Mouse (Mus musculus) MEL (cell line): Measurements from ENCODE around the gene Rdh5. TPM values are rescaled to one million over a fixed set of nuclear protein-coding genes. Genes with fewer than 3 reads are reported as not detected.

Experiments
- DNase-seq: peaks from one replicate; pipeline ENCODE4 v3.0.0; 2011; ENCODE audit warnings: low read depth, low spot score
- H3K27ac ChIP-seq: 2 replicates; pipeline ENCODE4 v1.5.1; 2012; ENCODE audit warnings: low read depth, mild to moderate bottlenecking, control low read depth, low read length, moderate library complexity; ENCODE audit not compliant: control insufficient read depth
- H3K27me3 ChIP-seq, 2 experiments: fragments of 150-350 bp in 1 of 2; sonication (generic) in 1 of 2; 2 replicates each; pipeline ENCODE4 v1.6.1; 2012; ENCODE audit warnings: low read length in 2 of 2, mild to moderate bottlenecking in 2 of 2, improper control_type of control experiment in 1 of 2, moderate library complexity in 1 of 2; ENCODE audit not compliant: insufficient read depth in 2 of 2, control insufficient read depth in 1 of 2
- H3K36me3 ChIP-seq, 2 experiments: 2 replicates each; pipeline ENCODE4 v1.6.1; 2012 to 2014; ENCODE audit warnings: low read length in 2 of 2, improper control_type of control experiment in 1 of 2, inconsistent platforms in 1 of 2, mild to moderate bottlenecking in 1 of 2; ENCODE audit not compliant: insufficient read depth in 2 of 2, control insufficient read depth in 1 of 2
- H3K4me1 ChIP-seq, 2 experiments: fragments of 150-350 bp in 1 of 2; sonication (generic) in 1 of 2; 2 replicates each; pipeline ENCODE4 v1.6.1; 2012; ENCODE audit warnings: low read length in 2 of 2, improper control_type of control experiment in 1 of 2, mild to moderate bottlenecking in 1 of 2; ENCODE audit not compliant: insufficient read depth in 2 of 2, control insufficient read depth in 1 of 2
- H3K4me3 ChIP-seq, 2 experiments: fragments of 150-350 bp in 1 of 2; sonication (generic) in 1 of 2; 2 replicates each; pipeline ENCODE4 v1.5.1; 2012; ENCODE audit warnings: low read depth in 2 of 2, low read length in 2 of 2, mild to moderate bottlenecking in 2 of 2, moderate library complexity in 2 of 2, control low read depth in 1 of 2, improper control_type of control experiment in 1 of 2; ENCODE audit not compliant: control insufficient read depth in 1 of 2, insufficient read depth in 1 of 2
- H3K79me2 ChIP-seq: 2 replicates; pipeline ENCODE4 v1.6.1; 2012; ENCODE audit warnings: mild to moderate bottlenecking, low read length, moderate library complexity; ENCODE audit not compliant: control insufficient read depth, poor library complexity, insufficient read depth
- H3K9ac ChIP-seq: 2 replicates; pipeline ENCODE4 v1.6.1; 2012; ENCODE audit warnings: low read depth, mild to moderate bottlenecking, control low read depth, low read length, moderate library complexity; ENCODE audit not compliant: control insufficient read depth, poor library complexity, severe bottlenecking
- H3K9me3 ChIP-seq: fragments of 150-350 bp; sonication (generic); replicated peaks from 2 replicates; pipeline ENCODE4 v1.6.1; 2012; ENCODE audit warnings: mild to moderate bottlenecking, low read length, improper control_type of control experiment, moderate library complexity; ENCODE audit not compliant: insufficient read depth
- CHD1 ChIP-seq: IDR thresholded peaks from 2 replicates; pipeline ENCODE4 v1.6.1; 2012; ENCODE audit warnings: low read depth, mild to moderate bottlenecking, inconsistent platforms, low read length, improper control_type of control experiment
- CTCF ChIP-seq, 3 experiments: IDR thresholded peaks in 2 of 3; conservative IDR thresholded peaks in 1 of 3; 2 replicates each; pipeline ENCODE4 v1.5.1; 2011 to 2012; ENCODE audit warnings: low read length in 3 of 3, low read depth in 2 of 3, mild to moderate bottlenecking in 2 of 3, improper control_type of control experiment in 1 of 3, inconsistent platforms in 1 of 3, mixed read lengths in 1 of 3, moderate library complexity in 1 of 3; ENCODE audit not compliant: control insufficient read depth in 1 of 3, insufficient read depth in 1 of 3, poor library complexity in 1 of 3, severe bottlenecking in 1 of 3
- E2F4 ChIP-seq: IDR thresholded peaks from 2 replicates; pipeline ENCODE4 v1.6.1; 2011; ENCODE audit warnings: low read depth, low read length, improper control_type of control experiment, borderline replicate concordance
- ELF1 ChIP-seq: IDR thresholded peaks from 2 replicates; pipeline ENCODE4 v1.6.1; 2014; ENCODE audit warnings: low read depth, mild to moderate bottlenecking, inconsistent platforms, low read length, improper control_type of control experiment, moderate library complexity
- EP300 ChIP-seq, 2 experiments: IDR thresholded peaks; 2 replicates each; pipeline ENCODE4 v1.6.1; 2011; ENCODE audit warnings: improper control_type of control experiment in 2 of 2, low read length in 2 of 2, low read depth in 1 of 2, mild to moderate bottlenecking in 1 of 2
- ETS1 ChIP-seq: IDR thresholded peaks from 2 replicates; pipeline ENCODE4 v1.6.1; 2012; ENCODE audit warnings: low read depth, mild to moderate bottlenecking, inconsistent platforms, low read length, improper control_type of control experiment, moderate library complexity
- GABPA ChIP-seq: IDR thresholded peaks from 2 replicates; pipeline ENCODE4 v1.6.1; 2012; ENCODE audit warnings: low read depth, mild to moderate bottlenecking, inconsistent platforms, low read length, improper control_type of control experiment, moderate library complexity
- GATA1 ChIP-seq: IDR thresholded peaks from 2 replicates; pipeline ENCODE4 v1.6.1; 2011; ENCODE audit warnings: low read depth, low read length, improper control_type of control experiment
- HCFC1 ChIP-seq: IDR thresholded peaks from 2 replicates; pipeline ENCODE4 v1.6.1; 2012; ENCODE audit warnings: low read depth, mild to moderate bottlenecking, inconsistent platforms, low read length, improper control_type of control experiment, moderate library complexity
- JUND ChIP-seq: IDR thresholded peaks from 2 replicates; pipeline ENCODE4 v1.6.1; 2011; ENCODE audit warnings: low read depth, mild to moderate bottlenecking, improper control_type of control experiment, low read length
- KAT2A ChIP-seq: conservative IDR thresholded peaks from 2 replicates; pipeline ENCODE4 v1.6.1; 2012; ENCODE audit warnings: low read depth, low read length, improper control_type of control experiment, inconsistent platforms
- NRF1 ChIP-seq: IDR thresholded peaks from 2 replicates; pipeline ENCODE4 v1.6.1; 2014; ENCODE audit warnings: low read depth, mild to moderate bottlenecking, inconsistent platforms, low read length, improper control_type of control experiment, moderate library complexity; ENCODE audit not compliant: poor library complexity, insufficient read depth, severe bottlenecking
- POLR2AphosphoS2 ChIP-seq: IDR thresholded peaks from 2 replicates; pipeline ENCODE4 v1.6.1; 2011; ENCODE audit warnings: low read length, improper control_type of control experiment
- POLR2AphosphoS5 ChIP-seq: IDR thresholded peaks from 2 replicates; pipeline ENCODE4 v1.6.1; 2012; ENCODE audit warnings: low read depth, borderline replicate concordance, mild to moderate bottlenecking, inconsistent platforms, low read length, moderate library complexity, mixed read lengths
- RAD21 ChIP-seq: IDR thresholded peaks from 2 replicates; pipeline ENCODE4 v1.6.1; 2011; ENCODE audit warnings: mild to moderate bottlenecking, low read depth, low read length, improper control_type of control experiment
- SIN3A ChIP-seq: IDR thresholded peaks from 2 replicates; pipeline ENCODE4 v1.6.1; 2012; ENCODE audit warnings: low read length, improper control_type of control experiment, inconsistent platforms
- TAL1 ChIP-seq: IDR thresholded peaks from 2 replicates; pipeline ENCODE4 v1.6.1; 2012; ENCODE audit warnings: mild to moderate bottlenecking, inconsistent platforms, low read length, moderate library complexity, mixed read lengths
- TBP ChIP-seq: IDR thresholded peaks from 2 replicates; pipeline ENCODE4 v1.8.0; 2011; ENCODE audit warnings: low read depth, low read length, improper control_type of control experiment
- TCF12 ChIP-seq: IDR thresholded peaks from 2 replicates; pipeline ENCODE4 v1.6.1; 2014; ENCODE audit warnings: low read depth, mild to moderate bottlenecking, inconsistent platforms, low read length, improper control_type of control experiment, moderate library complexity
- UBTF ChIP-seq: IDR thresholded peaks from 2 replicates; pipeline ENCODE4 v1.6.1; 2012; ENCODE audit warnings: low read depth, mild to moderate bottlenecking, inconsistent platforms, low read length, improper control_type of control experiment, moderate library complexity, borderline replicate concordance; ENCODE audit not compliant: insufficient read depth
- USF2 ChIP-seq, 2 experiments: IDR thresholded peaks; 2 replicates each; pipeline ENCODE4 v1.6.1; 2011 to 2012; ENCODE audit warnings: improper control_type of control experiment in 2 of 2, low read length in 2 of 2, borderline replicate concordance in 1 of 2, inconsistent platforms in 1 of 2, low read depth in 1 of 2, mild to moderate bottlenecking in 1 of 2; ENCODE audit not compliant: insufficient read depth in 1 of 2
- ZC3H11A ChIP-seq: IDR thresholded peaks from 2 replicates; pipeline ENCODE4 v1.6.1; 2012; ENCODE audit warnings: low read depth, mild to moderate bottlenecking, inconsistent platforms, low read length, improper control_type of control experiment
- ZKSCAN1 ChIP-seq: IDR thresholded peaks from 2 replicates; pipeline ENCODE4 v1.6.1; 2012; ENCODE audit warnings: low read depth, mild to moderate bottlenecking, inconsistent platforms, low read length, improper control_type of control experiment, moderate library complexity
- ZMIZ1 ChIP-seq: IDR thresholded peaks from 2 replicates; pipeline ENCODE4 v1.6.1; 2012; ENCODE audit warnings: low read depth, mild to moderate bottlenecking, inconsistent platforms, low read length, improper control_type of control experiment, moderate library complexity
- ZNF384 ChIP-seq: IDR thresholded peaks from 2 replicates; pipeline ENCODE4 v1.6.1; 2012; ENCODE audit warnings: low read depth, mild to moderate bottlenecking, inconsistent platforms, low read length, improper control_type of control experiment
- polyA plus RNA-seq, 2 experiments: library from polyadenylated mRNA; stranded (reverse) in 1 of 2; unstranded in 1 of 2; fragments of >175 nt in 1 of 2; fragments of >200 nt in 1 of 2; gene quantifications; 2 replicates each; pipeline versions ENCODE4 v1.2.1 to v1.2.4; 2012; ENCODE audit warnings: low replicate concordance in 2 of 2, low read depth in 1 of 2; ENCODE audit not compliant: insufficient read length in 2 of 2, insufficient read depth in 1 of 2, missing spikeins in 1 of 2
- total RNA-seq: library from RNA; depleted of rRNA; stranded (reverse); fragments of 300-350 nt; gene quantifications from 2 replicates; pipeline ENCODE4 v1.2.3, GENCODE M21; 2012

Rdh5 gene
- total and polyA plus RNA-seq, 3 experiments: 1.2 to 4.2 TPM; not detected in 1

DNA sequence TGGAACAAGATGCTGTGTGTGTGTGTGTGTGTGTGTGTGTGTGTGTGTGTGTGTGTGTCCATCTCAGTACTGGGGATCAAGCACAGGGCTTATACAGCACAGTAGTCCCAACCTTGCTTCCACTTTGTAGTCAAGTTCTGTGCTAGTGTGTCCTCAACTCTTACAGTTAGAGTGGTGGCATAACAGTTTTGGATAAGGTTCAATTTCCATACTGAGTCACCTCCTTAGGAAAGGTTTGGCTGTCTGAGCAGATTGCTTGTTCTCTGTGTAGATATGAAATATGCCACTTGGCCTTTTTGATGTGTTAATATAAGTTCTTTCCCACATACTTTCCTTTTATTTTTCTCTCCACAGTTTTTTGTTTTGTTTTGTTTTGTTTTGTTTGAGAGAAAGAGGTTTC lies 44.4 kb downstream of the Rdh5 start:
- peaks cover 0 to 20% of the 10 kb centered on the region in 2 experiments; a peak in 3 of 4 replicates for H3K36me3 ChIP-seq
- H3K27ac ChIP-seq: no peak overlapping the region
- H3K79me2 ChIP-seq: no peaks in the 10 kb centered on the region
- H3K4me1 ChIP-seq: no peaks in the 10 kb centered on the region
- no peaks in the 10 kb centered on the region for H3K27me3 ChIP-seq
- no peak overlapping the region for H3K9ac ChIP-seq
- H3K4me3 ChIP-seq: no peak overlapping the region
- no peak for TF ChIP-seq GATA1
- TF ChIP-seq ZC3H11A: no peak
- TF ChIP-seq E2F4: no peak
- no peak for TF ChIP-seq RAD21
- no peak for TF ChIP-seq USF2 (IDR thresholded peaks at IDR 0.05; ENCODE audit: borderline replicate concordance in 1 of 2, insufficient read depth in 1 of 2, low read depth in 1 of 2, low read length in 2 of 2)
- no peak for TF ChIP-seq GABPA
- no peak for TF ChIP-seq JUND
- TF ChIP-seq TBP: no peak
- no peak for DNase-seq
- no peaks in the 10 kb centered on the region for H3K9me3 ChIP-seq

DNA sequence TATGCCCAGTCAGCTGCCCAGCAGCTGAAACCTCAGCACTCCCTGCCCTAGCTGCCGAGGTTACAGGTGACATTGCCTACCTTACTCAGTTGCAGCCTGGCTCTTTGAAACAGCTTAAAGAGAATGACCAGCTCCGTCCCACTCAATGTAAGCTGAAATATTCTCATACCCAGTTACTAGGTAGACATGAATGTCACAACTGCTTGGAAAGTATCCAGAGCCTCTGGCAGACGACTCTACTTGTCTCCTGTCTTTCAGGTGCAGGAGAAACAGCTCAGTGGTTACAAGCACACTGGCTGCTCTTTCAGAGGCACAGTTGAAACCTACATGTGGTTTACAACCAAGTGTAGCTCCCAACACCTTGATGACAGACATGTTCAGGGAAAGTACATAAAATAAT lies 52.3 kb downstream of the Rdh5 start:
- no peaks in the 10 kb centered on the region for H3K4me1 ChIP-seq
- no peak overlapping the region for H3K9ac ChIP-seq
- peaks cover 0 to 31% of the 10 kb centered on the region in 2 experiments; a peak in 2 of 4 replicates for H3K36me3 ChIP-seq
- H3K4me3 ChIP-seq: no peak overlapping the region
- H3K9me3 ChIP-seq: no peaks in the 10 kb centered on the region
- no peaks in the 10 kb centered on the region for H3K27me3 ChIP-seq
- TF ChIP-seq ZNF384: no peak
- TF ChIP-seq ELF1: no peak
- TF ChIP-seq TCF12: no peak
- no peak for TF ChIP-seq ETS1
- no peak for TF ChIP-seq CTCF (IDR thresholded peaks at IDR 0.05 in 2 of 3, conservative IDR thresholded peaks at IDR 0.05 in 1 of 3; ENCODE audit: control insufficient read depth in 1 of 3, insufficient read depth in 1 of 3, low read depth in 2 of 3, low read length in 3 of 3, poor library complexity in 1 of 3, severe bottlenecking in 1 of 3)
- TF ChIP-seq POLR2AphosphoS2: no peak
- TF ChIP-seq CHD1: no peak
- no peak for TF ChIP-seq E2F4
- TF ChIP-seq SIN3A: no peak
- no peak for DNase-seq
- no peak overlapping the region for H3K27ac ChIP-seq
- H3K79me2 ChIP-seq: no peaks in the 10 kb centered on the region

DNA sequence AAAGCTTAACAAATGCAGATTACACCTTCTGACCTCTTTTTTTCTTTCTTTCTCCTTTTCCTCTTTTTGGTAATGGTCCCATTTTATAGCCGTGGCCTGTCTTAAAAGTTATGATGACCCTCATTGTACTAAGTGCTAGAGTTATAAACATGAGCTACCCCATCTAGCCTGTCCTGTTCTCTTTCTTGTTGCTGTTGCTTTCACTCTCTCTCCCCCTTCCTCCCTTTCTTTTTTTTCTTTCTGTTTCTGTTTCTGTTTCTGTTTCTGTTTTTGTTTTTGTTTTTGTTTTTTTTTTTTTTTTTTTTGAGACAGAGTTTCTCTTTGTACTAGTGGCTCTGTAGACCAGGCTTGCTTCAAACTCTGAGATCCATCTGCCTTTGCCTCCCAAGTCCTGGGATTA lies 56.2 kb downstream of the Rdh5 start:
- H3K4me3 ChIP-seq: no peak overlapping the region
- no peaks in the 10 kb centered on the region for H3K4me1 ChIP-seq
- H3K36me3 ChIP-seq: peaks cover 0 to 18% of the 10 kb centered on the region in 2 experiments; a peak in 2 of 4 replicates
- no peak overlapping the region for H3K9ac ChIP-seq
- H3K27ac ChIP-seq: no peak overlapping the region
- no peaks in the 10 kb centered on the region for H3K27me3 ChIP-seq
- no peaks in the 10 kb centered on the region for H3K79me2 ChIP-seq
- H3K9me3 ChIP-seq: no peaks in the 10 kb centered on the region
- no peak for DNase-seq
- no peak for TF ChIP-seq TAL1
- TF ChIP-seq HCFC1: no peak
- TF ChIP-seq NRF1: no peak
- no peak for TF ChIP-seq ETS1
- TF ChIP-seq ZC3H11A: no peak
- TF ChIP-seq E2F4: no peak
- no peak for TF ChIP-seq ZMIZ1
- no peak for TF ChIP-seq CTCF (IDR thresholded peaks at IDR 0.05 in 2 of 3, conservative IDR thresholded peaks at IDR 0.05 in 1 of 3; ENCODE audit: control insufficient read depth in 1 of 3, insufficient read depth in 1 of 3, low read depth in 2 of 3, low read length in 3 of 3, poor library complexity in 1 of 3, severe bottlenecking in 1 of 3)
- TF ChIP-seq POLR2AphosphoS2: no peak
- TF ChIP-seq POLR2AphosphoS5: no peak
- no peak for TF ChIP-seq UBTF
- TF ChIP-seq ZKSCAN1: no peak
- no peak for TF ChIP-seq EP300 (IDR thresholded peaks at IDR 0.05; ENCODE audit: low read depth in 1 of 2, low read length in 2 of 2)
- TF ChIP-seq RAD21: no peak
- no peak for TF ChIP-seq KAT2A
